Mouse (Mus musculus) T-helper 17 cell (primary cell): Measurements from ENCODE around the gene Drosha.

ENCODE experiments used
- in situ Hi-C, 2 experiments: fragments of 300-600 bp; cut with MboI, MseI; formaldehyde crosslinking; loops; 1 replicate in 1 of 2; 2 replicates in 1 of 2; pipeline ENCODE4 v1.15.1; 2025; ENCODE audit warnings: high pct_unique_total_duplicates in 2 of 2

The Drosha gene

DNA sequence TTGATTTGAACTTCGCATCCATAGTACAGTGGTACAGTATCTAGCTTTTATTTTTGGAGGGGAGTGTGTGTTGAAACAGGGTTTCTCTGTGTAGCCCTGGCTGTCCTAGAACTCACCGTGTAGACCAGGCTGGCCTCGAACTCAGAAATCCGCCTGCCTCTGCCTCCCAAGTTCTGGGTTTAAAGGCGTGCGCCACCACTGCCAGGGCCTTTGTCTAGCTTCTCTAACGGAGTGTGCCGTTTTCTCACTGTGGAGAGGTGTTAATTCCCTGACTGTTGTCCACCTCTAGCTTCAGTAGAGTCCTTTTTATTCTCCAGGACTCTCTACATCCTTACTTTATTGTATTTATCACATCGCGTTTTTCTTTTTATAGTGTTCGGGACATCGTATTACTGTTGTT is 793 bp downstream of the Drosha start:
- in situ Hi-C loops = loop anchor here (25.0 kb wide), 1 partner anchor 1438 kb away; the partner anchor contains the start of gene Tars (in 2 of the 2)

DNA sequence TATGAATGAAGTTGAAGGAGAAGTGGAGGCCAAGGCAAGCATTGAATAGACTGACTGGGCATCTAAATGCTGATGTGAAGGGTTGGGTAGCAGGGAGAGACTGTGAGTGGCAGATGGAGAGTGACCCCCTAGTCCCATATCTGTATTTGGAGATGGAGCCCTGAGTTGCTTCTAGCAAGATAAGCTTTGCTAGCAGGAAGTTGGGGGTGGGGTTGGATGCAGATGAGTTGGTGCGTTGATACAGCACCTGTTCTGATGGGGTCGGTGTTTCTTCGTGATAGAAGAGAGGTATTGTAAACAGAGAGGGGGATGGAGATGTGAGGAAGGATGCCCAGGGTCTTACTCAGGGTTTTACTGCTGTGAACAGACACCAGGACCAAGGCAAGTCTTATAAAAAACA is 5.3 kb downstream of the Drosha start:
- in situ Hi-C loops = loop anchor here (25.0 kb wide), 1 partner anchor 1443 kb away; the partner anchor contains the start of gene Tars (in 2 of the 2)

DNA sequence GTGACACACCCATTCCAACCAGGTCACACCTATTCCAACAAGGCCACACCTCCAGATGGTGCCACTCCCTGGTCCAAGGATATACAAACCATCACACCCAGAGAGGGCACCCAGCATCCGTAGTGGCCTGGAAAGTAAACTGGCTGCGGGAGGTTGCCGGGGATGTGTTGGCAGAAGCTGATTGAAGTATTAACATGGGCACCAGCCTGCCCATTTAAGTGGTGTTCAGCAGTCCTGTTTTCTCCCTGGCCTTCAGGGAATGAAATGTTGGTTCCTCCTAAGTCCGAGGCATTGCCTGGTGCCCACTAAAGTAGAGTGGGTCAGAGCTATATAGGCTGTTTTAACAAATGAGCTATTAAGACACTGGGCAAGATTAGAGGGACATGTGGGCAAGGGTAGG is 8.0 kb downstream of the Drosha start:
- in situ Hi-C loops = loop anchor here (25.0 kb wide), 1 partner anchor 1445 kb away; the partner anchor contains the start of gene Tars (in 2 of the 2)

GRCm38 (mm10) chr15:12833385-12833784 is 8.8 kb downstream of the Drosha start:
- in situ Hi-C loops = loop anchor here (25.0 kb wide), 1 partner anchor 1446 kb away; the partner anchor contains the start of gene Tars (in 2 of the 2)

- in situ Hi-C loops = loop anchor here (25.0 kb wide), 1 partner anchor 1447 kb away; the partner anchor contains the start of gene Tars (in 2 of the 2)
Measured at GRCm38 (mm10) chr15:12834231-12834630, 9.6 kb downstream of the Drosha start.

DNA sequence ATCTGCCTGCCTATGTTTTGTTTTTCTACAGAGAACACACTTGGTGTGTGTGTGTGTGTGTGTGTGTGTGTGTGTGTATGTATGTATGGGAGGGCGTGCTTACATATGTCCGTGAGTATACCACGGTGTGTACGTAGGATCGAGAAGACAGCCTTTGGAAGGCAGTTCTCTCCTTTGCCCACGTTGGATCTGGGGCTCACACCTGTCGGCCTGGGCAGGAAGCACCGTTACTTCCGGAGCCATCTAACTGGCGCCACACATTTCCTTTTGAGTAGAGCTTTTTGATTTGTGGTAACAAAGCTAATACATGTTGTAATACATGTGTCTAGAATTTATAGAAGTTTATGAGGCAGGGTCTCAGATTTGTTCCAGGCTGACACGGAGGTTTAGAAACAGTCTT is 16.1 kb downstream of the Drosha start:
- in situ Hi-C loops = loop anchor here (25.0 kb wide), 1 partner anchor 1453 kb away; the partner anchor contains the start of gene Tars (in 2 of the 2)

- in situ Hi-C loops = loop anchor here (25.0 kb wide), 1 partner anchor 1456 kb away; the partner anchor contains the start of gene Tars (in 2 of the 2)
Measured at GRCm38 (mm10) chr15:12842833-12843232, 18.2 kb downstream of the Drosha start.

- in situ Hi-C loops = loop anchor here (25.0 kb wide), 1 partner anchor 1461 kb away; the partner anchor contains the start of gene Tars (in 2 of the 2)
Measured at GRCm38 (mm10) chr15:12848196-12848975, 23.8 kb downstream of the Drosha start.

DNA sequence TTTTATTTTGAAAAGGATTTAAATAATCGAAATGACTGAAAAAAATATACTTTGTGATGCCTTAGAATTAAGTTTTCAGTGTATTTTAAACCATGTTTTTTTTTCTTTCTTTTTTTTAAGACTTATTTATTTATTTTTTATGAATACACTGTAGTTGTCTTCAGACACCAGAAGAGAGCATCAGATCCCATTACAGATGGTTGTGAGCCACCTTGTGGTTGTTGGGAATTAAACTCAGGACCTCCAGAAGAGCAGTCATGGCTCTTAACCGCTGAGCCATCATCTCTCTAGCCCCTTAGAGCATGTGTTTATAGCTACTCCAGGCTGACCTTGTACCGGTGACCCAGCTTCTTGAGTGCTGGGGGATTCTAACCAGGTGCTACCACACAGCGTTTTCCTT is 24.8 kb downstream of the Drosha start:
- in situ Hi-C loops = loop anchor here (25.0 kb wide), 1 partner anchor 1462 kb away; the partner anchor contains the start of gene Tars (in 2 of the 2)

GRCm38 (mm10) chr15:12853471-12853870 is 28.9 kb downstream of the Drosha start:
- in situ Hi-C loops = no loop called here

DNA sequence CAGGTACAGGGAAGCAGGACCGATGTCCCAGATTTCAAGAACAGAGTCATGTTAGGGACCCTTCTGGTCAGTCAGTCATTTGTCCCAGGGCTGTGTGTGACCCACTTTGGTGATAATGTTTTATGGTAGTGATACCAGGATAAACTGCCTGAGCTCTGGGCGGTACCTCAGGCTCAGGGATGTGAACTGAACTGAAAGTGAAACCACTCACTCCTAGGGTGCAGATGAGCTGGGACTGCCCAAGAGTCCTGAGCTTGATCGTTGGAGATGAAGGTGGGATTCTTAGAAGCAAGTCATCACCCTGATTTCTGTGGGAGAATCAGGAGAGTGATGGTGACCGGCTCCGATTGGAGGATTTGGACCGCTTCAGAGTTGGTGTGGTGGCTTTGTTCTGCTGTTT is 32.2 kb downstream of the Drosha start:
- in situ Hi-C loops = no loop called here

- in situ Hi-C loops = no loop called here
Measured at GRCm38 (mm10) chr15:12857840-12858516, 33.4 kb downstream of the Drosha start.

DNA sequence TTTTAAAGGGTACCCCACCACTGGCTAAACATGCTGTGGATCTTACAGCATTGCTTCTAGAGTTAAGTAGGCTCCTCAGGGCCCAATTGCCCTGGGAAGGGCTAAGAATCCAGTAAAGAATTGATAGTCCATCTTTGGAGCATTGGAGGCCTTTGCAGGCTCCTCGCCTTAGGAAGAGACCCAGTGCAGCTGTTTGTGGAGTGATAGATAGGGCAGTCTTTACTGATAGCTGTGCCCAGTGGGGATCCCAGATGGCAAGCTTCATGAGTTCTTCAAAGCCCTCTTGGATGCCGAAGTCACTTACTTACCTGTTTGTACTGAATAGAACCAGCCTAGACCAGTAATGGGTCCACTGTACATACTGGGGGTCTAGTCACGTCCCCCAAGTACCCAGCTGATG is 34.0 kb downstream of the Drosha start:
- in situ Hi-C loops = no loop called here

GRCm38 (mm10) chr15:12862061-12862460 is 37.4 kb downstream of the Drosha start:
- in situ Hi-C loops = no loop called here

GRCm38 (mm10) chr15:12863669-12864068 is 39.1 kb downstream of the Drosha start:
- in situ Hi-C loops = no loop called here

DNA sequence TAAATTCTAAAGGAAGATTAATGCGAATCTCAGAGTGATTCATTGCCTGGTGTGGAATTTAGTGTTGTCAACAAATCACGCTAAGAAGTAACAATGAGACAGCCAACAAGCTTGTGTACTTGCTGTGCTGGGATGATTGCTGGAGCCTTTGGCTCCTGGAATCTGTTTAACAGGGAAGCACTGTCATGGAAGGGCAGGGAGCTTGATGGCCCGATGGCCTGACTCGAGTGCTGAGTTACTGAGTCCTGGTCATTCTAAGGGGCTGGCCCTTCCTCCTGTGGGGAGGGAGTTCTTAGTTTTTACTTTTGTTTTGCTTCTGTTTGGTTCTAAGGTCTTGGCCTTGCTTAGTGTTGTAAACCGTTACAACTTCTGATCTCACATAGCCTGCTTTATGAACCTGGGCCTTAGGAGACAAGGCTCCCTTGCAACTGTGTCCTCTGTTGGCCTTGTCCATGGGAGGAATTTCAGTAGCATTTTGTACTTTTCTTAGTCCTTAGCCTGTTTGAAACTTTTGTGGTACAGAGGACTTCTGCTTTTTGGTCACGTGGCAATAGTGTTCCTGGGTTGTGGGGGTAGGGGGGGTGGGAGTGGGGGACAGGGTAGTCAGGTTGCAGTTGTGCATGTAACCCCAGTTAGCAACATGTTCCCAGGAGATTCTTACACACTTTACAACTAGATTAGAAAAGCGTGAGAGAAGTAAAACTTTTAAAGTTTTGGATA is 41.1 kb downstream of the Drosha start:
- in situ Hi-C loops = no loop called here

DNA sequence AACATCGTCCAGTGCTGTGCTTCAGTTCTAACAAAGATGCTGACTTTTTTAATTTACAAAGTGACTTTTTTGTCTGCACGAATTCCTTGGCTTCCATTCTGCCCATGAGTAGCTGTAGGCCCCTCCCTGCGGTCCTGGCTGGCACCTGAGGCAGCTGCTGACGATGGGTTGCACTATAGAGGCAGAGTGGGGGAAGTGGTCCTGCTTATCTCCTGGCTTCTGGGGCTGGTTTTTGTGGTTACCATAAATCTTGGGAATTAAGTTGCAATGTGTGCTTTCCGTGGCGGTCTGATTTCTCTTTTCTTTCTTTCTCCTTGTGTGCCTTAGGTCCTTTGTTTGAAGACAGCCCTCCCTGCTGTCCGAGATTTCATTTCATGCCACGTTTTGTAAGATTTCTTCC is 42.7 kb downstream of the Drosha start:
- in situ Hi-C loops = no loop called here

DNA sequence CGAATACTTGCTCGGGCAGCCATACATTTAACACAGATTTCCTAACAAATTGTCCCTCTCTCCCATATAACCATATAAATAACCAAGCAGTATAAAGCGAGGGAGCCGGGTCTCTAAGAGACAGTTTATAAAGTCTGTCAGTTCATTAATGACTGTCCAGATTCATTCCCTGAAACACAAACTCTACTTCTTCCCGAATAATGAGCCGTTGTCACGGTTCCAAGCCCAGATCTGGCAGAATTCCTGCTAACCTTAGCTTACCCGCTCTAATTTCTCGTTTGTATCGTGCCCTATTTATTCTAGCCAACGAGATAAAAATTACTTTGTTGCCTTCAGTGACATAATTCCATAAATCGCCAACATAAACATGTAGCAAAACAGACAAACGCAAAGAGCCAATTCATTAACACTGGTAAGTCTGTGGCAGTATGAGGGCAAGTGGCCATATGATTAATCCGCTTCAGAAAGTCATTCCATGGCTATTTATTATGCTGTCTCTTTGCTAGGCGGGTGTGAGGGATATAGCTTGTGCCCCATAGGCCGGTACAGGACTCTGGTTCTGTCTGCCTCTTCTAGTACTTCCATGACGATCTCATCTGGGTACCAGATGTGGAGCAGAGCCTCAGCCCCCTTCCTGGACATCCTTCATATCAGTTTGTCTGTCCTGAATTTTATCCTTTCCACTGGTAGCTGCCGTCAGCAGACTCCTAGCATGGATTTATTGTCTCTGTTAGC is 51.0 kb downstream of the Drosha start:
- in situ Hi-C loops = no loop called here

DNA sequence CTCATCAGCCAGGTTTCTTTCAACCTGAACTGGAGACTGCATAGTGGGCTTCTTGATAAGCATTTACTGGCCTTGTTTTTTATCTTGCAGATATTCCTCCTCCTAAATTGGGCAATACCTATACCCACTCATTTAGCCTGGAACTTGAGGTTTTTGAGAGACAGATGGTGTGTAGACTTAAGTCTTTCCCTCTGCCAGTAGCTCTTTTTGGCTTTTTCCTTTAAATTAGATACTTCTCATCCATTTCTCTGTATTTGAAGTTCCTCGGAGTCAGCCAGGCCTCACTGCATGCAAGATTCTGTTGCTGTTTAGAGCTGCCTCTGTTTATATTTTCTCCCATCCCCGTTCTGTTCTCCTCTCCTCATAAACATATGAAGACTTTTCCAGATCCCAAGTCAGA is 51.7 kb downstream of the Drosha start:
- in situ Hi-C loops = no loop called here

DNA sequence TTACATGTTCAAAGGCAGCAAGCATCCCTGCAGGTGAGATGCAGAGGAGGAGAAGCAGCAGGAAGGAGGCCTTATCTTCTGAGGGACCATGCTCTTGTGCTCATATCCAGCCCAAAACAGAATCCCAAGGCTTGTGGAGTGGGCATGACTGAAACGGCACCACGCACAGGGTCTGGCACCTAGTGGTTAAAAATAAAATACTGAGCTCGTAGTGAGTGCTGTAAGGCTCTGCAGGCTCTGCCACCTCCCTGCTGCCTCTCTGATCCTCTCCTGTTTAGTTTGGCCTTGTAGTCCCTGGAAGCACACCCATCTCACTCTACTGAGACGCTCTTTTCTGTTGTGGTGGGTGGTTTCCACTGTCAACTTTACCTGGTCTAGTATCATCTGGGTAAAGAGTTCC is 52.3 kb downstream of the Drosha start:
- in situ Hi-C loops = no loop called here

DNA sequence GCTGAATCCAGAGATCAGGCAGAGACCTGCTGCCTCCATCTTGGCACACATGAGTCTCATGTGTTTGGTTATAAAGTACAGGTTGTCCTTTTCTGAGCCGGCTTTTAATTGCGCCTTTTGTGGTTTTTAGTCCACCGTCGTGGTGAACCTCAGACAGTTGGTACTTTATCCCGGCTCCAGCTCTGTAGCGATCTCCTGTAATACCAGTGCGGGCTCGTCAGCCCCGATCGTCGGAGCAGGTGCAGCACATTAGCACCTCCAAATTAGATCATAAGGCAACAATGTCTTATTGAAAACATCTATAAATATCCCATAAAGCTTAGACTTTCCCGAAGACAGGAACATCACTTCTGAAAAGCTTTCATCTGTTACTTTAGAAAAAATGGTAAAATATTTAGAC is 53.3 kb downstream of the Drosha start:
- in situ Hi-C loops = no loop called here
